Mouse (Mus musculus): ENCODE data around the gene Slc12a9.

DNA sequence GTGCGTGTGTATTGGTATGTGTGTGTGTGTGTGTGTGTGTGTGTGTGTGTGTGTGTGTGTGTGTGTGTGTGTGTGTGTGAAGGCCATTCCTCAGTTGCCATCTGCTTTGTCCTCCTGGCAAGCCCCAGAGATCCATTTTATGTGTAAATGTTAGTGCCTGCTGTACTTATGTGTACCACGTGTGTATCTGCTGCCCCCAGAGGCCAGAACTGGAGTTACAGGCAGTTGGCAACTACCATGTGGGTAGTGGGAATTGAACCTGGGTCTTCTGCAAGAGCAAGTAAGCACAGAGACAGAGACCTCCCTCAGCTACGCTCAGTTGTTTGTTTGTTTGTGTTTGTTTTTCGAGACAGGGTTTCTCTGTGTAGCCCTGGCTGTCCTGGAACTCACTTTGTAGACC, 47.8 kb upstream of the Slc12a9 start:
- TF ChIP-seq GATA1 (IDR thresholded peaks at IDR 0.05; ENCODE audit: low read depth, low read length) (no peak), MAZ (IDR thresholded peaks at IDR 0.05; ENCODE audit: low read depth, low read length) (no peak), CTCF (IDR thresholded peaks at IDR 0.05 in 2 of 3, conservative IDR thresholded peaks at IDR 0.05 in 1 of 3; ENCODE audit: control insufficient read depth in 1 of 3, insufficient read depth in 1 of 3, low read depth in 2 of 3, low read length in 3 of 3, poor library complexity in 1 of 3, severe bottlenecking in 1 of 3) (peak; percentile 75 to 79 (median 76)), MYC (IDR thresholded peaks at IDR 0.05; ENCODE audit: low read depth, low read length) (peak; percentile 91), POLR2A (IDR thresholded peaks at IDR 0.05; ENCODE audit: control insufficient read depth in 1 of 2, insufficient read depth in 1 of 2, low read depth in 1 of 2, low read length in 2 of 2, poor library complexity in 1 of 2) (no peak), EP300 (IDR thresholded peaks at IDR 0.05; ENCODE audit: low read depth in 1 of 2, low read length in 2 of 2) (no peak), ZKSCAN1 (IDR thresholded peaks at IDR 0.05; ENCODE audit: low read depth, low read length) (no peak)
